ENCODE assay signal across 8 mouse cellular contexts in the genomic region with DNA sequence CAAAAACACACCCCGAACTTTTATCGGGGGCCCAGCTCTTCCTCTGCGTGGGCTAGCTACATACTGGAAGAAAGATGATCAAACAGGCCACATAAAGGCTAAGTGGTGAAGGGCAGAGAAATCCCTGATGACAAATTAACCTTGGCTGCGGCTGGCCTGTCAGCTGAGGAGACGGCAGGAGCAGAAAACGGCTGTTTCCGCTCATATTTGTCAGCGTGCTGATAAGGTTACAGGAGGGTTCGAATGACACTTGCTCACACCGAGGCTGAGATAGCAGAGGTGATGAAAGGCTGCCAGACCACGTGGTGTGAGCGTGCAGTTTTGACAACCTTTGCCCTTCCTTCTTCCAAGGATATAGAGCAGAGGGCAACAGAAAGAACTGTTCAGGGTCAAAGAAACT. TPM values are rescaled to one million over a fixed set of nuclear protein-coding genes. Genes with fewer than 3 reads are reported as not detected.
DNase-seq lines count a peak whose midpoint lies in the region; ATAC-seq lines count a peak whose summit lies in the region.

No protein-coding gene starts in this region.

- peak overlapping the region; percentile 17; the same call in 1 of the 2 replicates for H3K4me2 ChIP-seq in kidney, embryonic 15.5 days

- H3K27ac ChIP-seq in heart, embryonic 10.5 days = peak overlapping the region; percentile 83
- peak overlapping the region; percentile 54 for H3K27ac ChIP-seq in kidney, embryonic 15.5 days

- 1% methylated on average over 12 of the region's 12 CpGs for WGBS in heart, embryonic 10.5 days
- 8% methylated on average over 12 of the region's 12 CpGs for WGBS in kidney, embryonic 15.5 days

- peaks cover 41% of the 10 kb centered on the region for H3K4me1 ChIP-seq in heart, embryonic 10.5 days
- peaks cover 25% of the 10 kb centered on the region for H3K4me1 ChIP-seq in kidney, embryonic 15.5 days

- no peaks in the 10 kb centered on the region for H3K36me3 ChIP-seq in heart, embryonic 10.5 days
- no peaks in the 10 kb centered on the region for H3K36me3 ChIP-seq in kidney, embryonic 15.5 days

- peaks cover 48% of the 10 kb centered on the region for H3K27me3 ChIP-seq in heart, embryonic 10.5 days (ENCODE audit: insufficient read depth, poor library complexity, severe bottlenecking)
- 0 out of 2 replicates have a peak, but pooled peaks cover 3% of the 10 kb centered on the region for H3K27me3 ChIP-seq in kidney, embryonic 15.5 days

- no peak overlapping the region for H3K9ac ChIP-seq in kidney, embryonic 15.5 days

- DNase-seq in ovary, adult 18-20 months (ENCODE audit: low spot score) = peak; percentile 52
- no peak for DNase-seq in ovary, postnatal 14 days (ENCODE audit: low spot score)
- peak; percentile 94 for DNase-seq in heart, embryonic 10.5 days (ENCODE audit: low spot score)
- no peak for DNase-seq in urinary bladder, postnatal 4 days (ENCODE audit: low spot score in 2 of 2)
- no peak for DNase-seq in B cell, adult 2 months
- no peak for DNase-seq in left cerebral cortex, adult 8-10 months (ENCODE audit: low spot score in 2 of 2)

- no peaks in the 10 kb centered on the region for H3K9me3 ChIP-seq in heart, embryonic 10.5 days
- H3K9me3 ChIP-seq in kidney, embryonic 15.5 days (replicated peaks) = no peaks in the 10 kb centered on the region

- peak overlapping the region; percentile 16; the same call in 1 of the 2 replicates for H3K4me3 ChIP-seq in heart, embryonic 10.5 days
- no peak overlapping the region for H3K4me3 ChIP-seq in kidney, embryonic 15.5 days (replicated peaks)

- peak; percentile 63 for ATAC-seq in kidney, embryonic 15.5 days (replicated peaks; ENCODE audit: low FRiP score)
- 0 out of 2 replicates have a peak, but pooled peaks have one; percentile 36 for ATAC-seq in neutrophil, adult 5-6 weeks (ENCODE audit: extremely low read depth, insufficient number of reproducible peaks, low FRiP score, poor library complexity, severe bottlenecking)

RNA-seq across cellular contexts. Expression of a gene that starts 19.3 kb away (rescaled TPM):
- 1.2 and 2.0 TPM in 2 replicates for polyA plus RNA-seq in heart, embryonic 10.5 days (2016; fragmentation: Nextera tagmentation; extraction: Ambion mirVana)
- polyA plus RNA-seq in kidney, embryonic 15.5 days (2015; fragmentation: Nextera tagmentation; extraction: Ambion mirVana) = 3.3 and 5.3 TPM in 2 replicates
- total RNA-seq in neutrophil, adult 5-6 weeks (2017) = 1.4 and 2.0 TPM in 2 replicates
- 1 to 10 TPM; 4.1 to 6.3 (median 5.1) TPM for total RNA-seq in left cerebral cortex, adult 8-10 months (2022)

Comparison
In these comparisons a context has a peak if more than half of its experiments do, and no peak if none do; other contexts are left out.
1. DNase-seq: peak in ovary, adult 18-20 months (single experiment) and heart, embryonic 10.5 days (single experiment); none in ovary, postnatal 14 days (single experiment), urinary bladder, postnatal 4 days (0 of 2), B cell, adult 2 months (0 of 2) and left cerebral cortex, adult 8-10 months (0 of 2).